Mouse (Mus musculus): ENCODE results near the gene Ptprd. TPM values are rescaled to one million over a fixed set of nuclear protein-coding genes. Genes with fewer than 3 reads are reported as not detected.

The Ptprd gene
- total and polyA plus RNA-seq, 3 experiments = 0.30 to 0.66 TPM; not detected in 1

GRCm38 (mm10) chr4:76365871-76366270 is 1845.9 kb downstream of the Ptprd start:
- DNase-seq (ENCODE audit: low spot score) (no peak), ATAC-seq (ENCODE audit: extremely low read depth, insufficient number of reproducible peaks, low FRiP score, poor library complexity, severe bottlenecking) (no peak)
- TF ChIP-seq GATA2 (IDR thresholded peaks at IDR 0.05; ENCODE audit: borderline replicate concordance, low read depth, low read length) (no peak), CTCF (IDR thresholded peaks at IDR 0.05; ENCODE audit: low read depth, low read length) (no peak), TAL1 (conservative IDR thresholded peaks at IDR 0.05; ENCODE audit: low read depth, low read length) (no peak), GATA1 (IDR thresholded peaks at IDR 0.05; ENCODE audit: borderline replicate concordance, low read length) (no peak), POLR2AphosphoS5 (IDR thresholded peaks at IDR 0.05; ENCODE audit: insufficient replicate concordance, low read depth, low read length) (no peak)
- Histone ChIP-seq H3K36me3 (replicated peaks) (no peaks in the 10 kb centered on the region), H3K9me3 (replicated peaks) (no peaks in the 10 kb centered on the region), H3K4me3 (ENCODE audit: low read depth, low read length) (no peak overlapping the region), H3K4me1 (ENCODE audit: insufficient read depth, low read depth, low read length) (no peaks in the 10 kb centered on the region), H3K27me3 (ENCODE audit: insufficient read depth, low read length) (no peaks in the 10 kb centered on the region)

GRCm38 (mm10) chr4:76361546-76361945 is 1850.2 kb downstream of the Ptprd start:
- ATAC-seq (ENCODE audit: extremely low read depth, insufficient number of reproducible peaks, low FRiP score, poor library complexity, severe bottlenecking) = no peak
- H3K4me1 ChIP-seq (ENCODE audit: insufficient read depth, low read depth, low read length) = no peaks in the 10 kb centered on the region
- TF ChIP-seq TAL1 (conservative IDR thresholded peaks at IDR 0.05; ENCODE audit: low read depth, low read length) (no peak), GATA1 (IDR thresholded peaks at IDR 0.05; ENCODE audit: borderline replicate concordance, low read length) (no peak), POLR2AphosphoS5 (IDR thresholded peaks at IDR 0.05; ENCODE audit: insufficient replicate concordance, low read depth, low read length) (no peak), CTCF (IDR thresholded peaks at IDR 0.05; ENCODE audit: low read depth, low read length) (no peak), GATA2 (IDR thresholded peaks at IDR 0.05; ENCODE audit: borderline replicate concordance, low read depth, low read length) (no peak)
- no peak for DNase-seq (ENCODE audit: low spot score)
- H3K27me3 ChIP-seq (ENCODE audit: insufficient read depth, low read length) = no peaks in the 10 kb centered on the region
- no peak overlapping the region for H3K4me3 ChIP-seq (ENCODE audit: low read depth, low read length)
- no peaks in the 10 kb centered on the region for H3K36me3 ChIP-seq (replicated peaks)
- H3K9me3 ChIP-seq (replicated peaks) = no peaks in the 10 kb centered on the region

GRCm38 (mm10) chr4:76354167-76354566 is 1857.6 kb downstream of the Ptprd start:
- Histone ChIP-seq H3K27me3 (ENCODE audit: insufficient read depth, low read length) (no peaks in the 10 kb centered on the region), H3K36me3 (replicated peaks) (no peaks in the 10 kb centered on the region), H3K4me1 (ENCODE audit: insufficient read depth, low read depth, low read length) (no peaks in the 10 kb centered on the region), H3K9me3 (replicated peaks) (no peaks in the 10 kb centered on the region), H3K4me3 (ENCODE audit: low read depth, low read length) (no peak overlapping the region)
- DNase-seq (ENCODE audit: low spot score) = no peak
- no peak for TF ChIP-seq GATA1 (IDR thresholded peaks at IDR 0.05; ENCODE audit: borderline replicate concordance, low read length)
- TF ChIP-seq GATA2 (IDR thresholded peaks at IDR 0.05; ENCODE audit: borderline replicate concordance, low read depth, low read length) = no peak
- TF ChIP-seq TAL1 (conservative IDR thresholded peaks at IDR 0.05; ENCODE audit: low read depth, low read length) = no peak
- TF ChIP-seq CTCF (IDR thresholded peaks at IDR 0.05; ENCODE audit: low read depth, low read length) = no peak
- TF ChIP-seq POLR2AphosphoS5 (IDR thresholded peaks at IDR 0.05; ENCODE audit: insufficient replicate concordance, low read depth, low read length) = no peak
- ATAC-seq (ENCODE audit: extremely low read depth, insufficient number of reproducible peaks, low FRiP score, poor library complexity, severe bottlenecking) = no peak

- H3K27me3 ChIP-seq (ENCODE audit: insufficient read depth, low read length) = no peaks in the 10 kb centered on the region
- no peaks in the 10 kb centered on the region for H3K36me3 ChIP-seq (replicated peaks)
- H3K4me1 ChIP-seq (ENCODE audit: insufficient read depth, low read depth, low read length) = no peaks in the 10 kb centered on the region
- no peak overlapping the region for H3K4me3 ChIP-seq (ENCODE audit: low read depth, low read length)
- no peaks in the 10 kb centered on the region for H3K9me3 ChIP-seq (replicated peaks)
- DNase-seq (ENCODE audit: low spot score) (no peak), ATAC-seq (ENCODE audit: extremely low read depth, insufficient number of reproducible peaks, low FRiP score, poor library complexity, severe bottlenecking) (no peak)
- TF ChIP-seq GATA1 (IDR thresholded peaks at IDR 0.05; ENCODE audit: borderline replicate concordance, low read length) (no peak), TAL1 (conservative IDR thresholded peaks at IDR 0.05; ENCODE audit: low read depth, low read length) (no peak), GATA2 (IDR thresholded peaks at IDR 0.05; ENCODE audit: borderline replicate concordance, low read depth, low read length) (no peak), POLR2AphosphoS5 (IDR thresholded peaks at IDR 0.05; ENCODE audit: insufficient replicate concordance, low read depth, low read length) (no peak), CTCF (IDR thresholded peaks at IDR 0.05; ENCODE audit: low read depth, low read length) (no peak)
These were observed 1859.3 kb downstream of the Ptprd start for GRCm38 (mm10) chr4:76352468-76352867.

GRCm38 (mm10) chr4:76351201-76351979 is 1860.4 kb downstream of the Ptprd start:
- no peak for TF ChIP-seq TAL1 (conservative IDR thresholded peaks at IDR 0.05; ENCODE audit: low read depth, low read length)
- no peak for TF ChIP-seq GATA1 (IDR thresholded peaks at IDR 0.05; ENCODE audit: borderline replicate concordance, low read length)
- no peak for TF ChIP-seq POLR2AphosphoS5 (IDR thresholded peaks at IDR 0.05; ENCODE audit: insufficient replicate concordance, low read depth, low read length)
- TF ChIP-seq GATA2 (IDR thresholded peaks at IDR 0.05; ENCODE audit: borderline replicate concordance, low read depth, low read length) = no peak
- TF ChIP-seq CTCF (IDR thresholded peaks at IDR 0.05; ENCODE audit: low read depth, low read length) = no peak
- H3K4me3 ChIP-seq (ENCODE audit: low read depth, low read length) = no peak overlapping the region
- H3K9me3 ChIP-seq (replicated peaks) = no peaks in the 10 kb centered on the region
- ATAC-seq (ENCODE audit: extremely low read depth, insufficient number of reproducible peaks, low FRiP score, poor library complexity, severe bottlenecking) (no peak), DNase-seq (ENCODE audit: low spot score) (no peak)
- no peaks in the 10 kb centered on the region for H3K36me3 ChIP-seq (replicated peaks)
- H3K27me3 ChIP-seq (ENCODE audit: insufficient read depth, low read length) = no peaks in the 10 kb centered on the region
- no peaks in the 10 kb centered on the region for H3K4me1 ChIP-seq (ENCODE audit: insufficient read depth, low read depth, low read length)

- Histone ChIP-seq H3K4me3 (ENCODE audit: low read depth, low read length) (no peak overlapping the region), H3K9me3 (replicated peaks) (no peaks in the 10 kb centered on the region), H3K27me3 (ENCODE audit: insufficient read depth, low read length) (no peaks in the 10 kb centered on the region), H3K4me1 (ENCODE audit: insufficient read depth, low read depth, low read length) (no peaks in the 10 kb centered on the region), H3K36me3 (replicated peaks) (no peaks in the 10 kb centered on the region)
- DNase-seq (ENCODE audit: low spot score) (no peak), ATAC-seq (ENCODE audit: extremely low read depth, insufficient number of reproducible peaks, low FRiP score, poor library complexity, severe bottlenecking) (no peak)
- TF ChIP-seq GATA2 (IDR thresholded peaks at IDR 0.05; ENCODE audit: borderline replicate concordance, low read depth, low read length) (no peak), GATA1 (IDR thresholded peaks at IDR 0.05; ENCODE audit: borderline replicate concordance, low read length) (no peak), POLR2AphosphoS5 (IDR thresholded peaks at IDR 0.05; ENCODE audit: insufficient replicate concordance, low read depth, low read length) (no peak), TAL1 (conservative IDR thresholded peaks at IDR 0.05; ENCODE audit: low read depth, low read length) (no peak), CTCF (IDR thresholded peaks at IDR 0.05; ENCODE audit: low read depth, low read length) (no peak)
These were observed 1861.4 kb downstream of the Ptprd start for GRCm38 (mm10) chr4:76350241-76350962.

Data from G1E (cell line).